Mouse (Mus musculus) embryonic facial prominence, embryonic 13.5 days (tissue): ENCODE measurements around the gene Mesp2. TPM values are rescaled to one million over a fixed set of nuclear protein-coding genes. Genes with fewer than 3 reads are reported as not detected.

ENCODE experiments used
- ATAC-seq: fragments of 200-750 bp; cut with Nextera tagmentation; 2 replicates; pipeline ENCODE4 v1.8.0; 2017; ENCODE audit warnings: low read depth; ENCODE audit not compliant: insufficient number of reproducible peaks, insufficient read depth, low FRiP score, low TSS enrichment
- H3K27ac ChIP-seq: fragments of 300-500 bp; sonication (generic); 2 replicates; pipeline ENCODE4 v1.5.1; 2015; ENCODE audit warnings: moderate library complexity, mild to moderate bottlenecking, inconsistent platforms
- H3K27me3 ChIP-seq: fragments of 300-500 bp; sonication (generic); 2 replicates; pipeline ENCODE4 v1.6.1; 2015; ENCODE audit warnings: mild to moderate bottlenecking, inconsistent platforms
- H3K36me3 ChIP-seq: fragments of 300-500 bp; sonication (generic); 2 replicates; pipeline ENCODE4 v1.6.1; 2015; ENCODE audit warnings: mild to moderate bottlenecking, inconsistent platforms
- H3K4me1 ChIP-seq: fragments of 300-500 bp; sonication (generic); 2 replicates; pipeline ENCODE4 v1.6.1; 2015; ENCODE audit warnings: inconsistent platforms
- H3K4me2 ChIP-seq: fragments of 300-500 bp; sonication (generic); 2 replicates; pipeline ENCODE4 v1.6.1; 2015; ENCODE audit warnings: moderate library complexity, mild to moderate bottlenecking, inconsistent platforms
- H3K4me3 ChIP-seq: fragments of 300-500 bp; sonication (generic); 2 replicates; pipeline ENCODE4 v1.5.1; 2015; ENCODE audit warnings: mild to moderate bottlenecking, inconsistent platforms
- H3K9ac ChIP-seq: fragments of 300-500 bp; sonication (generic); 2 replicates; pipeline ENCODE4 v1.6.1; 2015; ENCODE audit warnings: mild to moderate bottlenecking, inconsistent platforms
- H3K9me3 ChIP-seq: fragments of 300-500 bp; sonication (generic); 2 replicates; pipeline ENCODE4 v1.6.1; 2016; ENCODE audit warnings: inconsistent platforms
- WGBS: fragments of 180-500 bp; shearing (Covaris S2); methylation state at CpG from one replicate; pipeline ENCODE4 v1.1.7; 2015; ENCODE audit warnings: mixed read lengths; 5-methylcytosine and 5-hydroxymethylcytosine counted together
- polyA plus RNA-seq: library from polyadenylated mRNA; unstranded; fragments of >200 nt; fragmentation: Nextera tagmentation; extraction: Ambion mirVana; gene quantifications from 2 replicates; pipeline ENCODE4 v1.2.1, GENCODE M21; 2015

Mesp2 gene
- polyA plus RNA-seq, 1 experiment from 2014 or later = 0.10 TPM

DNA sequence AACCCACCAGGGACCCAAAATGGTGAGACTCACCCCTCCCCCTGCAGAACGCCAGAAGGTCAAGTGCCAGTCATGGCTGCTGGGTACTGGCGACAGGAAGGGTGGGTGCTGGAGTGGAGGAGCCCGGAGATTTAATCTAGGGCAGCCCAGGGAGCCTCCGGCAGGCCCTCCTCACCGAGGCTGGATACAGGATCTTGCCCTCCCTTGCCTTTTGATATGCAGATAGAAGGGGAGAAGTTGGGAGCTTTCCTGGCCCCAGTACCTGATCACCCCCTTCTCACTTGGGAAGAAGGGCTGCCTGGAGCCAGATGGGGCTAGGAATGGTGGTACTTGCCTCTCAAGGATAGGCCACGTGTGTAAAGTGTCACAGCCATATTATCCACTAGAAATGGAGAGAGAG lies 7.8 kb downstream of the Mesp2 start:
- Histone ChIP-seq H3K9ac (peak overlapping the region; percentile 22; the same call in 1 of the 2 replicates), H3K36me3 (no peaks in the 10 kb centered on the region), H3K4me1 (peaks cover 40% of the 10 kb centered on the region), H3K9me3 (no peaks in the 10 kb centered on the region), H3K4me2 (no peak overlapping the region), H3K27ac (no peak overlapping the region), H3K4me3 (no peak overlapping the region), H3K27me3 (peaks cover 9% of the 10 kb centered on the region; the same call in 1 of the 2 replicates)
- no peak for ATAC-seq
- WGBS = 5% methylated on average over 6 of the region's 6 CpGs

GRCm38 (mm10) chr7:79819515-79819914 lies 9.0 kb downstream of the Mesp2 start:
- Histone ChIP-seq H3K9me3 (no peaks in the 10 kb centered on the region), H3K36me3 (peaks cover 8% of the 10 kb centered on the region), H3K4me1 (peaks cover 40% of the 10 kb centered on the region), H3K4me2 (no peak overlapping the region), H3K27ac (no peak overlapping the region), H3K4me3 (no peak overlapping the region), H3K27me3 (peaks cover 9% of the 10 kb centered on the region; the same call in 1 of the 2 replicates), H3K9ac (no peak overlapping the region)
- no peak for ATAC-seq
- WGBS = 23% methylated on average over 4 of the region's 4 CpGs

DNA sequence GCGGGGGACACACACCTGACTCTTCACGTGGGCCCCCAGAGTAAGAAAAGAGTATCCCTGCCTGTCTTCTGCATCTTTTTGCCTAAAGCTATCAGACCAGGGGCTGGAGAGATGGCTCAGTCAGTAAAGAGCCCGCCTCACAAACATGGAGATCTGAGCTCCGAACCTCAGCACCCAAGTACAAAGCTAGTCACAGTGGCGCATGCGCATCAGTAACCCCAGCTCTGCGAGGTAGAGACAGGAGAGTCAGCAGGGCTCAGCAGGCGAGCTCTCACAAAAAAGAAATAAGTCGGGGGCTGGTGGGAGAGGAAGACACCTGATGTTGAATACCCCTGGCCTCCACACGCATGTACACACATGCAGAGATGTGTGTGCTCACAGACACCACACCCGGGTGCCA lies 9.5 kb downstream of the Mesp2 start:
- no peaks in the 10 kb centered on the region for H3K9me3 ChIP-seq
- H3K4me3 ChIP-seq = no peak overlapping the region
- no peak overlapping the region for H3K27ac ChIP-seq
- peaks cover 12% of the 10 kb centered on the region for H3K36me3 ChIP-seq
- H3K27me3 ChIP-seq = peaks cover 9% of the 10 kb centered on the region; the same call in 1 of the 2 replicates
- peaks cover 37% of the 10 kb centered on the region for H3K4me1 ChIP-seq
- WGBS = 38% methylated on average over 11 of the region's 11 CpGs
- no peak for ATAC-seq
- no peak overlapping the region for H3K9ac ChIP-seq
- H3K4me2 ChIP-seq = no peak overlapping the region

DNA sequence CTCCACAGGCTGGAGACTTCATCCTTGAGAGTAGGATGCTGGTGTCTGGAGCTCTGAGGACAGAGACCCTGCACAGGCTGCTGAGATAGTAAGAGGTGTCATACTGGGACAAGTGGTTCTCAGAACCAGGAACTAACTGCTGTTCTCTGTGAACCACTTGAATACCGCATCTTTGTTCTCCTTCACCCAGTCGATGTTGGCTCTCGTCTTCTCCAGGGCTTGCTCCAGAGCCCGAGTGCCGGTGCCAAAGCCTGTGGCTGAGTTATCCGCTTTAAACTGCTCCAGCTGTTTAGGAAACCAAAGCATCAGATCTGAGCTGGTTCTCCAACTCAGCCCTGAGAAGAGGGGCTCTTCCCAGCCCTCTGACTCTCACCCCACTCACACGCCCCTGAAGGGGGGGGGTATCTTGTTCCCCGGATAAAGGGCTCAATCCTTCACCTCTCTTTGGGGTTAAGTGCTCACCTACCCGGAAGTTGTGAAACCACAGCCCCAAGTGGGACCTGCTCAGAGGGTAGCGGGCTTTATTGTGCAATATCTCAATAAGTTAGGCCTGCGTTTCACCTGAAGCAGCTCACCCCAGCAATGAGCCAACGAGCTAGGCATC lies 11.7 kb downstream of the Mesp2 start:
- WGBS = 64% methylated on average over 12 of the region's 12 CpGs
- Histone ChIP-seq H3K36me3 (peaks cover 34% of the 10 kb centered on the region), H3K9ac (no peak overlapping the region), H3K27me3 (peaks cover 9% of the 10 kb centered on the region; the same call in 1 of the 2 replicates), H3K27ac (peak overlapping the region; percentile 16; the same call in 1 of the 2 replicates), H3K4me3 (no peak overlapping the region), H3K9me3 (no peaks in the 10 kb centered on the region), H3K4me1 (peaks cover 37% of the 10 kb centered on the region), H3K4me2 (no peak overlapping the region)
- ATAC-seq = no peak

DNA sequence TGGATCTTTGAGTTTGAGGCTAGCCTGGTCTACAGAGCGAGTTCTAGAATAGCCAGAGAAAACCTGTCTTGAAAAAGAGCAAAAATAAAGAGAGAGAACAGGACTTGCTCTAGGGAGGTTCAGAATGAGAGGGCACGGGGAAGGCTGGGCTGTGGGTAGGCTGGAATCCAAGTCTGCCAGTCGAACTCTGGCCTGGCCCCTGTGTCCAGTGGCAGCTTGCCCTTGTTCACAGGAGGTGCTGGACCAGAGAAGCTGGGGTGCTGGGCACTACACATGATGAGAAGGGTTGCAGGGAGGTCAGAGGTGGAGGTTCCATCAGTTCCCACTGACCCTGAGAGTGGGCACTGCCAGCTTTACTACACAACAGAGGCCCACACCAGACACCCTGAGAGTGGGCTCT lies 17.8 kb downstream of the Mesp2 start:
- Histone ChIP-seq H3K4me2 (no peak overlapping the region), H3K4me3 (no peak overlapping the region), H3K27ac (no peak overlapping the region), H3K4me1 (peaks cover 12% of the 10 kb centered on the region; the same call in 1 of the 2 replicates), H3K9ac (no peak overlapping the region), H3K9me3 (no peaks in the 10 kb centered on the region), H3K36me3 (peaks cover 44% of the 10 kb centered on the region), H3K27me3 (no peaks in the 10 kb centered on the region)
- WGBS = 81% methylated on average over 3 of the region's 3 CpGs
- ATAC-seq = no peak

DNA sequence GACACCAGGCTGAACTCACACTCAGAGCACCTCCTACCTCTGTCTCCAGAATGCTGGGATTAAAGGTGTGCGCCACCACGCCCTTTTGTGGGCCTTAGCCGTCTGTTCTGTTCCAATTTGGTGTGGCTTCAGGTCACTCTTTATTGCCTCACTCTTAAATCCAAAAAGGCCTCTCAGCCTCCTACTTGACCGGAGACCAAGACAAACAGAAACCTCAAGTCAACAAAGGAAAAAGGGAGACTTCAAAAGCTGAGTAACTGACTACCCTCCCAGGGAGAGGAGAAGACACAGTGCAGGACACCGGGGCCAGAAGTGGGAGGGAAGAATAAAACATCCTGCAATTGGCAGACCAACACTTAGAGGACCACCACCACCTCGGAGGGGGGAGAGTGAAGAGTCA lies 20.6 kb downstream of the Mesp2 start:
- WGBS = 78% methylated on average over 6 of the region's 6 CpGs
- Histone ChIP-seq H3K27ac (0 out of 2 replicates have a peak overlapping the region, but pooled peaks have one; percentile 11), H3K36me3 (peaks cover 32% of the 10 kb centered on the region), H3K9me3 (no peaks in the 10 kb centered on the region), H3K27me3 (no peaks in the 10 kb centered on the region), H3K4me3 (no peak overlapping the region), H3K9ac (no peak overlapping the region), H3K4me1 (peaks cover 12% of the 10 kb centered on the region; the same call in 1 of the 2 replicates), H3K4me2 (no peak overlapping the region)
- no peak for ATAC-seq

- Histone ChIP-seq H3K27me3 (no peaks in the 10 kb centered on the region), H3K4me1 (peaks cover 12% of the 10 kb centered on the region; the same call in 1 of the 2 replicates), H3K9ac (no peak overlapping the region), H3K4me2 (no peak overlapping the region), H3K27ac (peak overlapping the region; percentile 11; the same call in 1 of the 2 replicates), H3K9me3 (no peaks in the 10 kb centered on the region), H3K4me3 (no peak overlapping the region), H3K36me3 (peaks cover 28% of the 10 kb centered on the region)
- WGBS = 66% methylated on average over 6 of the region's 6 CpGs
- ATAC-seq = no peak
Measured at GRCm38 (mm10) chr7:79831585-79831984, 21.1 kb downstream of the Mesp2 start.

DNA sequence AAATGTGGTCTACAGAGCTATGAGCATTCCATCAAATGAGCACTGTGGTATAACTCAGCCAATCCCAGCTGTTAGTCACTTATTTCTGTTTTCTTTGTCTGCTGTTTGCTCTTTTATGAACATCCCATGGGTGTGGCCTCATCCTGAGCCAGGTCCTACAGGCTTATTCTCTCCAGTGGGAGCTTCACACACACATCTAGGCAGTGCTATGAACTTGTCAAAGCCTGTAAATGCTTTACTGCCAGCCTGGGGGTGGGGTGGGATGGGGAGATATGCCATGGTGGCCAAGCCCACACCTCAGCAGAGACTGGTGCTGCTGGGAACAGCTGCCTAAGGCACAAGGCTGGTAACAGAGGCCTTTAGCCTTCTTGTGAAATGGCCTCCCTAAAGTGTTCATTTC lies 22.5 kb downstream of the Mesp2 start:
- Histone ChIP-seq H3K27me3 (no peaks in the 10 kb centered on the region), H3K36me3 (peaks cover 17% of the 10 kb centered on the region; the same call in 1 of the 2 replicates), H3K4me2 (no peak overlapping the region), H3K4me3 (no peak overlapping the region), H3K9ac (no peak overlapping the region), H3K9me3 (no peaks in the 10 kb centered on the region), H3K27ac (no peak overlapping the region), H3K4me1 (peaks cover 12% of the 10 kb centered on the region; the same call in 1 of the 2 replicates)
- ATAC-seq = 0 out of 2 replicates have a peak, but pooled peaks have one; percentile 20

GRCm38 (mm10) chr7:79835196-79835595 lies 24.7 kb downstream of the Mesp2 start:
- peaks cover 23% of the 10 kb centered on the region for H3K36me3 ChIP-seq
- ATAC-seq = no peak
- H3K27me3 ChIP-seq = no peaks in the 10 kb centered on the region
- H3K4me2 ChIP-seq = no peak overlapping the region
- WGBS = 90% methylated on average over 6 of the region's 6 CpGs
- H3K4me3 ChIP-seq = no peak overlapping the region
- H3K27ac ChIP-seq = no peak overlapping the region
- peaks cover 12% of the 10 kb centered on the region; the same call in 1 of the 2 replicates for H3K4me1 ChIP-seq
- H3K9ac ChIP-seq = no peak overlapping the region
- H3K9me3 ChIP-seq = no peaks in the 10 kb centered on the region

- Histone ChIP-seq H3K27ac (no peak overlapping the region), H3K4me1 (peaks cover 5% of the 10 kb centered on the region), H3K27me3 (no peaks in the 10 kb centered on the region), H3K36me3 (peaks cover 30% of the 10 kb centered on the region), H3K4me3 (no peak overlapping the region), H3K9me3 (no peaks in the 10 kb centered on the region), H3K9ac (no peak overlapping the region), H3K4me2 (no peak overlapping the region)
- ATAC-seq = no peak
- WGBS = 66% methylated on average over 2 of the region's 2 CpGs
Measured at GRCm38 (mm10) chr7:79837247-79837646, 26.7 kb downstream of the Mesp2 start.

GRCm38 (mm10) chr7:79842163-79842562 lies 31.6 kb downstream of the Mesp2 start:
- no peaks in the 10 kb centered on the region for H3K27me3 ChIP-seq
- no peak overlapping the region for H3K27ac ChIP-seq
- WGBS = 59% methylated on average over 7 of the region's 7 CpGs
- H3K36me3 ChIP-seq = peaks cover 17% of the 10 kb centered on the region
- H3K9ac ChIP-seq = no peak overlapping the region
- peaks cover 22% of the 10 kb centered on the region for H3K4me1 ChIP-seq
- no peak for ATAC-seq
- no peaks in the 10 kb centered on the region for H3K9me3 ChIP-seq
- no peak overlapping the region for H3K4me3 ChIP-seq
- H3K4me2 ChIP-seq = no peak overlapping the region

DNA sequence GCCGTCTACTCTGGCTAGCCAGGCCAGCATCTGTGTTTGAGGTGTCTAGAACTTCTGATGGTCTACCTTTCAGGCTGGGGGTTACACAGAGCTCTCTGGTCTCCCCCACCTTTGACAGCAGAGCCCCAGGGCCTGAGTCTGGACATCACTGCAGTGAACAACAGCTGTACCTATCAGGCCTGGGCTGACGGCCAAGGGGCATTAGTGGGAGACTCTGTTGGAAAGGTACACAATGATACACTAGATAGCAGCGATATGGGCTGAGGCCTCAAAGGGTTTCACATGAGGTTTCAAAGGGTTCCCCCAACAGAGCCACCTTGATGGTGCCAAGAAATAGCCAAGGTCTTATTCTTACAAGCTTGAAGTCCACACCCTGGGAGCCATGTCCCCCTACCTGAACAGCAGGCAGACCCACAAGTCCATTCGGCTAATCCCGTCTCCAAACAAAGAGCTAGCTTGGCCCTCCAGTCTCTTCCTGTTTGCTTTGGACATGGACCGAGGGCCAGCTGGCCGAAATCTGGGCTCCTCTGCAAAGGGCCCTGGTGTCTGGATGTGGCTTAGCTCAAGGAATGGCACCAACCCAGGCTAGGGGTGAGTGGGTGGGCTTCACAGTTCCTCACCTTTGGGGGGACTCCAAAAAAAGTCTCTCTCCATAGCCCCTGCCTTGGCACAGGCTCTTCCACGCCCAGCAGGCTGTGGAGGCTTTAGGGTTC lies 33.7 kb downstream of the Mesp2 start:
- no peak overlapping the region for H3K9ac ChIP-seq
- no peaks in the 10 kb centered on the region for H3K9me3 ChIP-seq
- peaks cover 10% of the 10 kb centered on the region for H3K36me3 ChIP-seq
- no peak for ATAC-seq
- no peak overlapping the region for H3K4me3 ChIP-seq
- WGBS = 83% methylated on average over 8 of the region's 8 CpGs
- H3K4me2 ChIP-seq = no peak overlapping the region
- no peak overlapping the region for H3K27ac ChIP-seq
- H3K4me1 ChIP-seq = peaks cover 34% of the 10 kb centered on the region
- H3K27me3 ChIP-seq = no peaks in the 10 kb centered on the region
